Mouse (Mus musculus) ES-Bruce4 (cell line): Measurements from ENCODE around the gene Atg7. TPM values are rescaled to one million over a fixed set of nuclear protein-coding genes. Genes with fewer than 3 reads are reported as not detected.

Source experiments
- H3K27ac ChIP-seq: 2 replicates; pipeline ENCODE4 v1.5.1; 2012; ENCODE audit warnings: low read length, inconsistent platforms; ENCODE audit not compliant: insufficient read depth
- H3K27me3 ChIP-seq: 2 replicates; pipeline ENCODE4 v1.6.1; 2012; ENCODE audit warnings: mild to moderate bottlenecking, low read length, inconsistent platforms; ENCODE audit not compliant: control insufficient read depth, poor library complexity, insufficient read depth, severe bottlenecking
- H3K36me3 ChIP-seq: 2 replicates; pipeline ENCODE4 v1.6.1; 2012; ENCODE audit warnings: inconsistent platforms, mild to moderate bottlenecking, low read length, moderate library complexity; ENCODE audit not compliant: control insufficient read depth, poor library complexity, insufficient read depth, severe bottlenecking
- H3K4me1 ChIP-seq: one replicate; pipeline ENCODE4 v1.8.1; 2011; ENCODE audit warnings: low read length; ENCODE audit not compliant: control insufficient read depth, insufficient read depth
- H3K4me3 ChIP-seq: 2 replicates; pipeline ENCODE4 v1.5.1; 2011; ENCODE audit warnings: low read depth, mild to moderate bottlenecking, low read length
- H3K9ac ChIP-seq: 2 replicates; pipeline ENCODE4 v1.6.1; 2012; ENCODE audit warnings: low read depth, mild to moderate bottlenecking, inconsistent platforms; ENCODE audit not compliant: poor library complexity, severe bottlenecking
- H3K9me3 ChIP-seq: replicated peaks from 2 replicates; pipeline ENCODE4 v1.6.1; 2012; ENCODE audit warnings: mild to moderate bottlenecking, low read length, inconsistent platforms; ENCODE audit not compliant: control insufficient read depth, poor library complexity, insufficient read depth, severe bottlenecking
- CTCF ChIP-seq: IDR thresholded peaks from one replicate; pipeline ENCODE4 v1.8.1; 2011; ENCODE audit warnings: low read depth, low read length
- EP300 ChIP-seq: IDR thresholded peaks from 2 replicates; pipeline ENCODE4 v1.6.1; 2011; ENCODE audit warnings: low read depth, low read length; ENCODE audit not compliant: insufficient read depth
- POLR2A ChIP-seq: IDR thresholded peaks from one replicate; pipeline ENCODE4 v1.8.1; 2011; ENCODE audit warnings: low read length; ENCODE audit not compliant: insufficient read depth
- polyA plus RNA-seq: library from polyadenylated mRNA; stranded (reverse); fragments of >200 nt; gene quantifications from 2 replicates; pipeline ENCODE4 v1.2.4, GENCODE M21; 2011; ENCODE audit warnings: low read depth; ENCODE audit not compliant: missing spikeins, insufficient read depth, insufficient read length

The Atg7 gene
- polyA plus RNA-seq, 1 experiment, result 18.0 TPM

GRCm38 (mm10) chr6:114682092-114682711 lies 39.3 kb downstream of the Atg7 start:
- Histone ChIP-seq H3K27me3 (no peaks in the 10 kb centered on the region), H3K4me1 (no peaks in the 10 kb centered on the region), H3K9ac (no peak overlapping the region), H3K27ac (no peak overlapping the region), H3K36me3 (no peaks in the 10 kb centered on the region), H3K9me3 (no peaks in the 10 kb centered on the region), H3K4me3 (no peak overlapping the region)
- no peak for TF ChIP-seq POLR2A
- no peak for TF ChIP-seq EP300
- no peak for TF ChIP-seq CTCF

DNA sequence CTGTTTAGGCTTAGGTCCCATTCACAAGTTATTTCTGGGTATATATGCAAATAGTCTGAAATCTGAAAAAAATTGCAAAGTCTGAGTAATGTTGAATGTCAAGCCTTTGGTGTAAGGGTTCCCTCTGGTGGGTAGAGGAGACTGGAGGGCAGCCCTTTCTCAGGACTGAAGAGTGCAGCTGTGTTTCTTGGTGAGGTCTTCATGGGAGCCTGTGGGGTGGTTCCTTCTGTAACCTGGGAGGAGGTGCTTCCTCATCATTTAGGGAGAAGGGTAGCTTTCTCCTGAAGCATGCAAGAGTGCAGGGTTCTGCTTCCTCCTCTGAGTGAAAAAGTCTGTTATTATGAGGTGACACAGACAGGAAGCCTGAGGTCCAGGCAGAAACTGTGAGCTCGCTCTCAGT lies 40.8 kb downstream of the Atg7 start:
- no peak overlapping the region for H3K4me3 ChIP-seq

GRCm38 (mm10) chr6:114684407-114684806 lies 41.5 kb downstream of the Atg7 start:
- Histone ChIP-seq H3K4me3 (no peak overlapping the region), H3K9me3 (no peaks in the 10 kb centered on the region), H3K27ac (no peak overlapping the region), H3K36me3 (no peaks in the 10 kb centered on the region), H3K4me1 (no peaks in the 10 kb centered on the region), H3K9ac (no peak overlapping the region), H3K27me3 (no peaks in the 10 kb centered on the region)
- no peak for TF ChIP-seq POLR2A
- TF ChIP-seq EP300, result peak; percentile 93
- no peak for TF ChIP-seq CTCF

More for the DNA sequence above, 40.8 kb downstream of the Atg7 start:
- Histone ChIP-seq H3K27ac (no peak overlapping the region), H3K9ac (no peak overlapping the region), H3K27me3 (no peaks in the 10 kb centered on the region), H3K4me1 (no peaks in the 10 kb centered on the region), H3K36me3 (no peaks in the 10 kb centered on the region), H3K9me3 (no peaks in the 10 kb centered on the region)
- TF ChIP-seq POLR2A (no peak), EP300 (no peak), CTCF (no peak)

GRCm38 (mm10) chr6:114685412-114685811 lies 42.5 kb downstream of the Atg7 start:
- H3K9ac ChIP-seq, result no peak overlapping the region

GRCm38 (mm10) chr6:114687035-114687434 lies 44.1 kb downstream of the Atg7 start:
- Histone ChIP-seq H3K27ac (no peak overlapping the region), H3K4me3 (no peak overlapping the region), H3K36me3 (no peaks in the 10 kb centered on the region), H3K4me1 (no peaks in the 10 kb centered on the region), H3K9ac (no peak overlapping the region), H3K9me3 (no peaks in the 10 kb centered on the region), H3K27me3 (no peaks in the 10 kb centered on the region)
- no peak for TF ChIP-seq EP300
- no peak for TF ChIP-seq POLR2A
- TF ChIP-seq CTCF, result no peak

More at GRCm38 (mm10) chr6:114685412-114685811, 42.5 kb downstream of the Atg7 start:
- no peaks in the 10 kb centered on the region for H3K36me3 ChIP-seq
- H3K4me3 ChIP-seq, result no peak overlapping the region
- H3K4me1 ChIP-seq, result no peaks in the 10 kb centered on the region
- H3K27ac ChIP-seq, result no peak overlapping the region
- TF ChIP-seq POLR2A, result no peak
- TF ChIP-seq EP300, result no peak
- TF ChIP-seq CTCF, result peak; percentile 10
- no peaks in the 10 kb centered on the region for H3K27me3 ChIP-seq
- no peaks in the 10 kb centered on the region for H3K9me3 ChIP-seq

DNA sequence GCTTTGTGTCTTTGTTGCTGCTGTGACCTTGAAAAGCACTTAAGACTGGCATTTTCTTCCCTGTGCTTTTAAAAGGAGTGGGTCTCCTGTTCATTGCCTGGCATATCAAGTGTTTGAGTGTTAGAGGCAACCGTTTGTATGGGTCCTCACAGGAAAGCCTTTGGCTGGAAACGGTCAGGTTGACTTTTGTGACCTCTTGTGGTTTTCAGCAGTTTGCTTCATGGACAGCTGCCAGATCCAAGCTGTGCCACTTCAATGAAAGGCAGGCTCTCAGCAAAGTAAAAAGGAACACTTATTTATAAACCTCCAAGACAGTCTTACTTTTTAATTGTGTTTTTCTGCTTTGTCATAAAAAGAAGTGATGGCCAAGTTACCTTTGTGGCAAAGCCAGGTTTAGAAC lies 47.8 kb downstream of the Atg7 start:
- H3K36me3 ChIP-seq, result no peaks in the 10 kb centered on the region
- H3K4me1 ChIP-seq, result no peaks in the 10 kb centered on the region
- no peak for TF ChIP-seq CTCF
- no peak for TF ChIP-seq POLR2A
- no peak for TF ChIP-seq EP300
- no peak overlapping the region for H3K9ac ChIP-seq
- no peaks in the 10 kb centered on the region for H3K9me3 ChIP-seq
- no peaks in the 10 kb centered on the region for H3K27me3 ChIP-seq
- H3K27ac ChIP-seq, result no peak overlapping the region
- no peak overlapping the region for H3K4me3 ChIP-seq
